Mouse (Mus musculus): ENCODE results near the gene Arap1. TPM values are rescaled to one million over a fixed set of nuclear protein-coding genes. Genes with fewer than 3 reads are reported as not detected.

The Arap1 gene
- polyA plus RNA-seq (2015; fragmentation: Nextera tagmentation; extraction: Ambion mirVana), result 7.6 and 11.6 TPM in 2 replicates

DNA sequence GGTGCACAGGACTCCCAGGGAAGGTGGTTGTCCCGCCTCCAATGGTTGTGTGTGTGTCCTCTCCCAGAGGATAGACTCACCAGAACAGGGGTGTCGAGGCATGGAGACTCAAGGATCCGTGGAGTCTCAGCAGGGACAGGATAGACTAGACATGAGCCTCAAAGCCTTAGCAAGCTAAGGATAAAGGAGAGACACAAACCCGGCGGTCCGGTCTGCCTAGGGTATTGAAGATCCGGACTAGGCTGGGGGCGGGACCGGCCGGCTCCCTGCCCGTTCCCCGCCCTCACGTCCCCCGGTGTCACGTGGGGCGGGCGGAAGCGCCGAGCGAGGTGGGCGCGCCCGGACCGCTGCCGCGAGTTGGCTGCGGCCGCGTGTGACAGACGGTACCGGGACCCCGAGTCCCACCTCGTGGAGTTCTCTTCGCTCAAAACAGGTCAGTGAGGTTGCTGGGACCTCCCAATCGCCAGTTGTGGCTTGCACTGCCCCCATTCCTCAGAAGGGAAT, at the start of gene Arap1:
Gene Arap1, plus strand, starts transcription at position 301 of the 504 bp plus-strand sequence.
- peak within 1 kb of the TSS; percentile 71 for H3K9ac ChIP-seq
- H3K4me2 ChIP-seq, result peak within 1 kb of the TSS; percentile 96
- no peaks in the 10 kb centered on the region for H3K36me3 ChIP-seq
- H3K27ac ChIP-seq, result no peak within 1 kb of the TSS
- ATAC-seq (ENCODE audit: low FRiP score), result peak; percentile 57
- no peaks in the 10 kb centered on the region for H3K9me3 ChIP-seq
- 1% methylated on average over 35 of the region's 35 CpGs for WGBS
- peaks cover 20% of the 10 kb centered on the region for H3K4me1 ChIP-seq (replicated peaks)
- H3K4me3 ChIP-seq, result peak within 1 kb of the TSS; percentile 53
- peaks cover 38% of the 10 kb centered on the region for H3K27me3 ChIP-seq

DNA sequence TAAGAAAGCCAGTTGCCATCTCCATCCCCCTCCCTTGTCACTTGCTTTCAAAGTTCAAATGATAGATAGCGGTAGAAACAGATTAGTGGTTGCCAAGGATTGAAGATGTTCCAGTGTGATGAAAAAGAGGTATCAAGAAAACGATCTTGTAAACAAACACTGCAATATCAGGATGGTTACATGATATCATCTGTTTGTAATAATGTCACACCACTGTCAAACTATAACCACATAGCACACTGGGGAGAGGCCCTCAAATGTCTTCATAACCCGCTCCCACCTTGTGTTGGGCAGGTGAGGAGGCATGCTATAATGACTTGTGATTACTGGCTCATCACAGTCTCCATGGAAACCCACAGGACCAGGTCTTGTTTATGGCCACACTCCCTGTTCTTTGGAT, 49.5 kb upstream of the Arap1 start:
- no peak for ATAC-seq (ENCODE audit: low FRiP score)
- no peak overlapping the region for H3K4me3 ChIP-seq
- no peak overlapping the region for H3K27ac ChIP-seq
- no peak overlapping the region for H3K9ac ChIP-seq
- no peaks in the 10 kb centered on the region for H3K9me3 ChIP-seq
- no peak overlapping the region for H3K4me2 ChIP-seq
- peaks cover 34% of the 10 kb centered on the region for H3K27me3 ChIP-seq
- peaks cover 31% of the 10 kb centered on the region for H3K4me1 ChIP-seq (replicated peaks)
- WGBS, result 85% methylated on average over 3 of the region's 3 CpGs
- H3K36me3 ChIP-seq, result 0 out of 2 replicates have a peak, but pooled peaks cover 4% of the 10 kb centered on the region

DNA sequence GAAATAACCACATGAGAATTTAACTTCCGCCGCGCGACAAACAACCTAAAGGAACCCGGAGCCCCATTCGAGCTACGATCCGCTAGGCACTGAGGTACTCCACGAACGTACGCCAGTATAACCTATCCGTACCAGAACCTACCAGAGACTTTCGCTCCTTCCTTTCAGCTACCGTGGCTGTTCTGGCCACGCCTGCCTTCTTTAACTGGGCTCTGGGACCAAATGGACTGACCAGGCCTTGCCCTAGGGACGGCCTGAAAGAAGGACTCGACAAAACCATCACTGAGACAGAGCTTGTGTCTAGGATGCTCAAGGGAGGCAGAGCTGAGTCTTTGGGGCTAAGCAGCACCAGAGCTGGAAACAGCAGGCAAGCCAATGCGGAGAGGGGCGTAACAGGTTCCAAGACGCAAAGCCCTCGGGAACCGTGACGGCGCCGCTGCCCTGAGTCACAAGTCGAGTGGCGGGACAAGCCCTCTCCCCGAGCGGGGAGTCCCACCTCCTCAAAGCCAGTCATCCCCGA, 46.4 kb upstream of the Arap1 start:
- WGBS, result 1% methylated on average over 30 of the region's 30 CpGs
- no peaks in the 10 kb centered on the region for H3K36me3 ChIP-seq

DNA sequence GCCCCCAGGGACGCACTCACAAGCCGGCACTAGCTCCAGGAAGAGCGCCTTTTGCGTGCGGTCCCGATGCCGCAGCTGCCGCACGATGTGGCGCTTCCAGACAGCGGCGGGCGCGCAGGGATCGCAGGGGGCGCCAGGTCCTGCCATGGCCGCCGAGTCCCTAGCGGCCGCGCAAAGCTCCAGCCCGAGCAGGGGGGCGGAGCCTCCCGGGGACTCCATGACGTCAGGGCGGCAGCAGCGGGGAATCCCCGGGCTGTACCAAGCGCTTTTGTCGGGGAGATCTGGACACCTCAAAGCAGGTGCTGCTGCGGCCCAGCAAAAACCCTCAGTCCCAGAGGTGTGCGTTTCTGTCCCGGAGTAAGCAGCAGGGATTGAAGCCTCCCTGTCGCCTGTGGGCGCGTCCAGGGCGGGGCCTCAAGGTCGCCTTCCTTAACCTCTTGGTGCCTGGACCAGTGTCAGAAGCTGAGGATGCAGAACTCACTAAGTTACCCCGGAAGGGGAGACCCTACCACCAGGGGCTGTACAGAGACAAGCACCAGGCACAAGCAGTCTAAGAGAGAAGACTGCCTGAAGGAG, 45.9 kb upstream of the Arap1 start, which contains the start of gene Atg16l2:
Gene Atg16l2, minus strand, starts transcription at position 371 of the 576 bp plus-strand sequence.
- Histone ChIP-seq H3K9me3 (no peaks in the 10 kb centered on the region), H3K36me3 (no peaks in the 10 kb centered on the region), H3K27me3 (peaks cover 34% of the 10 kb centered on the region), H3K4me1 (replicated peaks) (peaks cover 21% of the 10 kb centered on the region), H3K4me3 (peak within 1 kb of the TSS; percentile 70), H3K27ac (peak within 1 kb of the TSS; percentile 68), H3K4me2 (peak within 1 kb of the TSS; percentile 94), H3K9ac (peak within 1 kb of the TSS; percentile 78)
- ATAC-seq (ENCODE audit: low FRiP score), result peak; percentile 97
- under 1% methylated on average over 39 of the region's 39 CpGs for WGBS

More for the DNA sequence above, 46.4 kb upstream of the Arap1 start:
- H3K4me3 ChIP-seq, result peak overlapping the region; percentile 70
- peaks cover 34% of the 10 kb centered on the region for H3K27me3 ChIP-seq
- no peak for ATAC-seq (ENCODE audit: low FRiP score)
- peaks cover 25% of the 10 kb centered on the region for H3K4me1 ChIP-seq (replicated peaks)
- no peaks in the 10 kb centered on the region for H3K9me3 ChIP-seq
- H3K4me2 ChIP-seq, result peak overlapping the region; percentile 94
- peak overlapping the region; percentile 68 for H3K27ac ChIP-seq
- peak overlapping the region; percentile 78 for H3K9ac ChIP-seq

DNA sequence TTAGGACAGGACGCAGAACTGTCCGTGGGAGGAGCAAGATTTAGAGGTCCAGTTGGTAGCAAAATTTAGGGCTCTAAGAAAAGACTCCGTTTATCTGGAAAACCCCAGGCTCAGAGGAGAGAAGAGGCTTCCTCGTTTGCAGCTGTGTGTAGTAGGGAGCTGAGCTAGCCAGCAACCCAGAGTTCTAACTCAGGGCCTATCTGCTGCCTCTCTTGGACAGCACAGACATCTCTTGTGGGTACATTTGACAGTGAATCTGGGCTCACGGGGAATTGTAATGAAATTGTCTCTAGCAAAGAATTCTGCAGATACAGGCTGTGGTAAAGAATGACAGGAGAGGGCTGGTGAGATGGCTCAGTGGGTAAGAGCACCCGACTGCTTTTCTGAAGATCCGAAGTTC, 45.2 kb upstream of the Arap1 start:
- ATAC-seq (ENCODE audit: low FRiP score), result no peak
- H3K4me3 ChIP-seq, result peak overlapping the region; percentile 70
- peaks cover 17% of the 10 kb centered on the region for H3K4me1 ChIP-seq (replicated peaks)
- 28% methylated on average over 7 of the region's 7 CpGs for WGBS
- H3K27ac ChIP-seq, result peak overlapping the region; percentile 68
- no peaks in the 10 kb centered on the region for H3K9me3 ChIP-seq
- peak overlapping the region; percentile 78 for H3K9ac ChIP-seq
- peaks cover 32% of the 10 kb centered on the region for H3K27me3 ChIP-seq
- H3K4me2 ChIP-seq, result peak overlapping the region; percentile 94
- no peaks in the 10 kb centered on the region for H3K36me3 ChIP-seq

DNA sequence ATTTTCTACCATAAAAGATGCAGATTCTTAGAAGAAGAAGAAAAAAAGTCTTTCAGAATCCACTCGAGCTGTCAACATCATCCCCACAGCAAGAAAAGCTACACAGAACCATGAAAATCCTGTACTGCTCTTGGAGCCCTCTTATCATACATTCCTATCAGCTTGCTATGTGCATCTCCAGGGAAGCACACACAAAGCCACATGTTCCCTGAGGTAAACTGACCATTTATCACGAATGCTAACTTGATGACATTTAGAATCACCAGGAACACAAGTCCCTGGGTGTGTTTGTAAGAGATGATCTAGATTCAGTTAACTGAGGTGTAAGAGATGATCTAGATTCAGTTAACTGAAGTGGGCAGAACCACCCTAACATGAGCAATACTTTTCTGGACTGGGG, 41.0 kb upstream of the Arap1 start:
- ATAC-seq (ENCODE audit: low FRiP score), result no peak
- Histone ChIP-seq H3K9me3 (no peaks in the 10 kb centered on the region), H3K27me3 (0 out of 2 replicates have a peak, but pooled peaks cover 1% of the 10 kb centered on the region), H3K4me2 (no peak overlapping the region), H3K4me3 (no peak overlapping the region), H3K9ac (no peak overlapping the region), H3K4me1 (replicated peaks) (peaks cover 9% of the 10 kb centered on the region), H3K36me3 (no peaks in the 10 kb centered on the region), H3K27ac (no peak overlapping the region)
- WGBS, result 50% methylated on average over 2 of the region's 2 CpGs

DNA sequence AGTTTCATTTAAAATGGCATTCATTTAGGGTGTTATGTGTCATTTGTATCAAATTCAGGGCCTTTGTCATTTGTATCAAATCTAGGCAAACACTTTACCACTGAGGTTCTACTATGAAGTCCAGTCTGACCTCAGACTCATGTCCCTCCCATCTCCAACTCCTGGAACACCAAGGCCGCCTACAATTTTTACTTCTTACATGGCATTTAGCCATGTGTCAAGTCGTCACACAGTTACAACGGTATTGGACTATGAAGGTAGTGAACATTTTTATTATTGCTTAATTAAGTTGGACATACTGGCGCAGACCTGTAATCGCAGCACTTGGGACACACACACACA, 37.9 kb upstream of the Arap1 start:
- H3K9me3 ChIP-seq, result no peaks in the 10 kb centered on the region
- H3K27me3 ChIP-seq, result 0 out of 2 replicates have a peak, but pooled peaks cover 4% of the 10 kb centered on the region
- H3K4me1 ChIP-seq (replicated peaks), result 0 out of 2 replicates have a peak, but pooled peaks cover 2% of the 10 kb centered on the region
- peak; percentile 52 for ATAC-seq (ENCODE audit: low FRiP score)
- H3K4me3 ChIP-seq, result peak overlapping the region; percentile 64
- H3K27ac ChIP-seq, result peak overlapping the region; percentile 91
- H3K36me3 ChIP-seq, result no peaks in the 10 kb centered on the region
- peak overlapping the region; percentile 57 for H3K4me2 ChIP-seq
- H3K9ac ChIP-seq, result peak overlapping the region; percentile 76; the same call in 1 of the 2 replicates
- 40% methylated on average over 5 of the region's 5 CpGs for WGBS

DNA sequence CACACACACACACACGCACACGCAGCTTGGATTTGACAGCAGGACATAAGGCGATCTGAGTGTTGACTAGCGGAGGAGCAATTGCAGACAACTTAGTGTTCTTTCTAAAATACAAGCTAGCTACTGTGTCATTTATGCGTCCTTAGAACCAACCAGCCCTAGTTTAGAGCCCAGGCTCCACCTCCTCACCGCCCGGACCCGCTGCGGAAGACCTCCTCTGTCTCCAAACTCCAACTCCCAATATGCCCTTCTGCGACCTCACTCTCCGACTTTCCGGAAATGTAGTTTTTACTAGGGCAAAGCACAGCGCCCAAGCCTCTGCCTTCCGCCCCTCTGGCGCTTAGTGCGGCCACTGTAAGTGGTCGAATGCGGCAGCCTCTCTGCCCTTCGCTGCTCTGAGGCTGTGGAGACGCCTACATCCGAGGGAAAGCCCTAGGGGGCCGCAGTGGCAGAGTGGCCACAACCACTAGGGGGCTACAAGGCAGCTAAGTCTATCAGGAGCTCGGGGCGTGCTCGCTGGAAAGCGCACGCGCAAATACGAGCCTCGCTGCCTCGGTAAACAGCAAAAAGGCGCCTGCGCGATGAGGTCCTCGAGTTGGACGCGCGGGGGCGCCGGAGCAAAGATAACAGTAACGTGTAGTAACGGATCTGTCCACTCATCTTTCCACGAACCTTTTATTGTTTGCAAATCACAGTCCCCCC, 37.4 kb upstream of the Arap1 start:
- Histone ChIP-seq H3K9ac (peak overlapping the region; percentile 76), H3K27ac (peak overlapping the region; percentile 91), H3K36me3 (no peaks in the 10 kb centered on the region), H3K9me3 (no peaks in the 10 kb centered on the region), H3K4me1 (replicated peaks) (0 out of 2 replicates have a peak, but pooled peaks cover 2% of the 10 kb centered on the region), H3K27me3 (0 out of 2 replicates have a peak, but pooled peaks cover 4% of the 10 kb centered on the region), H3K4me2 (peak overlapping the region; percentile 57), H3K4me3 (peak overlapping the region; percentile 64)
- peak; percentile 95 for ATAC-seq (ENCODE audit: low FRiP score)
- WGBS, result 1% methylated on average over 43 of the region's 43 CpGs

DNA sequence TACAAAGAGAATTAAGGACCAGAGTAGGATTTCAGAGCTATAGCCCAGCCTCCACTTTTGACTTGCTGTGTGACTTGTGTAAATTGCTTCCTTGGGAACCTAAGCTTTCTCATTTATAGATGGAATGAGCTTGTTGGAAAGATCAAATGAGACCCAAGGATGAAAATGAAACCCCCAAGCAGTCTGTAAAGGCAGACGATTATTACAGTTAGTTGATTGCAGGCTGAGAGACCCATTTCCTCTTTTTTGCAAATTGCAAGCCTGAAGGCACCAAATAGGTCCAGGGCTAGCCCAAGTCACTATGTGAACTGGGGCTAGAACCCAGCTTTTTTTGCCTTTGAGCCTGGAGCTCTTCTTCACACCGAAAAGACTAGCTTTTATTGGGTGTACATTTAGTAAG, 36.8 kb upstream of the Arap1 start:
- Histone ChIP-seq H3K36me3 (no peaks in the 10 kb centered on the region), H3K9ac (no peak overlapping the region), H3K4me3 (peak overlapping the region; percentile 64), H3K27me3 (0 out of 2 replicates have a peak, but pooled peaks cover 4% of the 10 kb centered on the region), H3K9me3 (no peaks in the 10 kb centered on the region), H3K27ac (peak overlapping the region; percentile 67), H3K4me1 (replicated peaks) (0 out of 2 replicates have a peak, but pooled peaks cover 2% of the 10 kb centered on the region), H3K4me2 (peak overlapping the region; percentile 41)
- WGBS, result 36% methylated on average over 2 of the region's 2 CpGs
- no peak for ATAC-seq (ENCODE audit: low FRiP score)

DNA sequence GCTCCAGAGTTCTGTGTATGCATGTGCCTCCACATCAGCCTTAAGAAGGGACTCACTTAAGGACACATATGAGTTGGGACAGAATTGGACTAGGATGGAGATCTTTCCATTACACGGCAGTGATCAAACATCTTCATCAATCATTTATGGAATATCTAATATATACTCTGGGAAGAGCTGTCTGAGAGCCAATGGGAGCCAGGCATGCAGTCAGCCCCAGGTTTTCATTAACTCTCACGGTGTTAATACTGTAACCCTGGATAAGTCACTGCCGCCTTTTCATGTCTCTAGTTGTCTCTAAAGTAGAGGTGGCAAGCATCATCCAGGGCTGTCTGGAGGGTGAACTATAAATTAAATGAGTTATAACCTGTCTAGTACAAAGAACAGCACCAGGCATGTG, 34.8 kb upstream of the Arap1 start:
- Histone ChIP-seq H3K9me3 (no peaks in the 10 kb centered on the region), H3K27ac (no peak overlapping the region), H3K27me3 (peaks cover 7% of the 10 kb centered on the region; the same call in 1 of the 2 replicates), H3K9ac (no peak overlapping the region), H3K36me3 (no peaks in the 10 kb centered on the region), H3K4me3 (no peak overlapping the region), H3K4me2 (no peak overlapping the region), H3K4me1 (replicated peaks) (0 out of 2 replicates have a peak, but pooled peaks cover 2% of the 10 kb centered on the region)
- WGBS, result 82% methylated on average over 3 of the region's 3 CpGs
- no peak for ATAC-seq (ENCODE audit: low FRiP score)

DNA sequence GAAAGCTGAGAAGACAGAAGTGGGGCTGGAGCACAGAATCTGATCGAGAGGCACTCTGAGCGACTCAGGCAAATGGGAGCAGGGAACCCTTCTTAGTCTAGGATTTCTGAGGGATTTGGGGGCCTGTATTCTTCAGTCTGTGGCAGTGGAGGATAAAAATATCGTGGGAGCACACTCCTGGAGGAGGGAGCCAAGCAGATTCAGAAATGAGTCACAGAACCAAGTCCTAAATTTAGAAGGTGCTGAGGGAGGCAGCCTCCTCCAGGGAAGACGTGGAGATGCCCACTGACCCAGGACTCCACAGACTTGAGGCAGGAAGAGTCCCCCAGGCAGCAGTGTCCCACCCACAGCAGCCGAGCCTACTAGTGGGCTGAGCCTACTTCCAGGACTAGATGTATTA, 33.5 kb upstream of the Arap1 start:
- H3K4me3 ChIP-seq, result no peak overlapping the region
- no peak overlapping the region for H3K9ac ChIP-seq
- H3K27me3 ChIP-seq, result peaks cover 18% of the 10 kb centered on the region
- no peak for ATAC-seq (ENCODE audit: low FRiP score)
- 76% methylated on average over 5 of the region's 5 CpGs for WGBS
- H3K27ac ChIP-seq, result no peak overlapping the region
- no peaks in the 10 kb centered on the region for H3K9me3 ChIP-seq
- no peaks in the 10 kb centered on the region for H3K36me3 ChIP-seq
- H3K4me2 ChIP-seq, result no peak overlapping the region
- H3K4me1 ChIP-seq (replicated peaks), result 0 out of 2 replicates have a peak, but pooled peaks cover 2% of the 10 kb centered on the region

DNA sequence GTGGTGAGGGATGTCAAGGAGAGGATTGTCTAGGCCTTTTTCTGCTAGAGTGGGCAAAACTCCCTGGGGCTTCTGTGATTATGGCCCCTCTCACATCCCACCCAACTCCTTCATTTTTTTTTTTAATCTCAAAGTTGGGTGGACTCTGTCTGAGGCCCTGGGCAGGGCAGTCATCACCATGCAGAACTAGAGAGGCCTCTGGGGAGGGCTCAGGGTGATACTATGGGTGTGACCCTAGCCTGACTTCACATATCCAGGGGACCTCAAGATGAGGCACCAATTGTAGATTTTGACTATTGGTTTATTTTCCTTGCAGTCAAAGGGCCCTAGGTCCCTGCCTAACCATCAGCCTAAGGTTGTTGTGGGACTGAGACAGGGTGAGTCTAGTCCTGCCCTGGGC, 32.2 kb upstream of the Arap1 start:
- Histone ChIP-seq H3K4me2 (no peak overlapping the region), H3K9me3 (no peaks in the 10 kb centered on the region), H3K4me3 (no peak overlapping the region), H3K4me1 (replicated peaks) (peaks cover 6% of the 10 kb centered on the region), H3K36me3 (no peaks in the 10 kb centered on the region), H3K9ac (no peak overlapping the region), H3K27ac (no peak overlapping the region), H3K27me3 (peaks cover 30% of the 10 kb centered on the region)
- no peak for ATAC-seq (ENCODE audit: low FRiP score)

Measured in hindbrain, embryonic 13.5 days (tissue).